Mouse (Mus musculus): ENCODE data around the gene Rars. TPM values are rescaled to one million over a fixed set of nuclear protein-coding genes. Genes with fewer than 3 reads are reported as not detected.
A peak's percentile ranks its signal among the peaks of the same experiment; 100 is the strongest.
"Not testable (repeated sequence)": the region's sequence is repeated elsewhere in the genome, so short reads cannot be mapped to it uniquely, and the experiment has no call there.

Gene Rars
- polyA plus RNA-seq, 1 experiment from 2014 or later, result 106 TPM

DNA sequence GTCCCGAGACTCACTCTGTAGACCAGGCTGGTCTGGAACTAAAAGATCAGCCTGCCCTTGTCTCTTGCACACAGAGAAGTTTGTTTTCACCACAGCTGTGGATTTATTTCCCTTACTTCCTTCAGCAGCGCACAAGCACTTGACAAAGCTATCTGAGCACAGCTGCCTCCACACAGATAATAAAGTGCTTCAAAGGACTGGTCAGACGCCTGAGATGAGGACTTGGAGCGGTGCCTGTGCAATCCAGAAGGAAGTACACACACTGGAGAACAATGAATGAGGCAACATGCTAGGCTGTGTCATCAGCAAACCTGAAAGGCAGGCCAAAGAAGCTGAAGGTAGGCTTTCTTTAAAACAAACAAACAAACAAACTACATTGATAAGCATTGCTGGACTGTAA, 2.2 kb downstream of the Rars start:
- DNase-seq (ENCODE audit: low spot score), result peak; percentile 74
- 43% methylated on average over 4 of the region's 4 CpGs for WGBS
- no peaks in the 10 kb centered on the region for H3K9me3 ChIP-seq
- peaks cover 51% of the 10 kb centered on the region for H3K36me3 ChIP-seq
- no peak overlapping the region for H3K4me3 ChIP-seq
- H3K27me3 ChIP-seq (ENCODE audit: insufficient read depth, poor library complexity, severe bottlenecking), result no peaks in the 10 kb centered on the region
- no peak overlapping the region for H3K27ac ChIP-seq
- peaks cover 18% of the 10 kb centered on the region for H3K4me1 ChIP-seq

DNA sequence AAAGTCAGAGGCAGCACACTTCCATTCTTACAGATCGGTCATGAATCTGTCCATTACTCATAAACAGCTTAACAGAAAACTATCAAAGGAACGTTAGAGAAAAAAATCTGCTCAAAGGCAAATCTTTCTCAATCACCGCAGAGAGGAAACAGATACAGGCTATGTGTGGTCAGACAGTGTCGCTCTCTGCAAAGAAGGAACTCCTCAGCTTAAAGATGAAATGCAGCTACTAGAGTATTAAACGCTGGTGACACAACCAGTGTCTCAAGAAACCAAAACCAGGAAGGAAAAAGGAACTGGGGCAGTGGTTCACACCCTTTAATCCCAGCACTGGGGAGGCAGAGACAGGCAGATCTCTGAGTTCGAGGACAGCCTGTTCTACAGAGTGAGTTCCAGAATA, 6.6 kb downstream of the Rars start:
- whole genome bisulfite sequencing, result 93% methylated on average over 6 of the region's 6 CpGs
- Histone ChIP-seq H3K27me3 (ENCODE audit: insufficient read depth, poor library complexity, severe bottlenecking) (no peaks in the 10 kb centered on the region), H3K36me3 (peaks cover 92% of the 10 kb centered on the region), H3K27ac (no peak overlapping the region), H3K4me1 (peaks cover 8% of the 10 kb centered on the region; the same call in 1 of the 2 replicates), H3K9me3 (no peaks in the 10 kb centered on the region), H3K4me3 (no peak overlapping the region)
- DNase-seq (ENCODE audit: low spot score), result no peak

GRCm38 (mm10) chr11:35816316-35816715, 18.0 kb downstream of the Rars start:
- Histone ChIP-seq H3K9me3 (no peaks in the 10 kb centered on the region), H3K27ac (no peak overlapping the region), H3K4me3 (no peak overlapping the region), H3K36me3 (peaks cover 97% of the 10 kb centered on the region), H3K4me1 (no peaks in the 10 kb centered on the region), H3K27me3 (ENCODE audit: insufficient read depth, poor library complexity, severe bottlenecking) (no peaks in the 10 kb centered on the region)
- 86% methylated on average over 12 of the region's 12 CpGs for WGBS
- DNase-seq (ENCODE audit: low spot score), result no peak

DNA sequence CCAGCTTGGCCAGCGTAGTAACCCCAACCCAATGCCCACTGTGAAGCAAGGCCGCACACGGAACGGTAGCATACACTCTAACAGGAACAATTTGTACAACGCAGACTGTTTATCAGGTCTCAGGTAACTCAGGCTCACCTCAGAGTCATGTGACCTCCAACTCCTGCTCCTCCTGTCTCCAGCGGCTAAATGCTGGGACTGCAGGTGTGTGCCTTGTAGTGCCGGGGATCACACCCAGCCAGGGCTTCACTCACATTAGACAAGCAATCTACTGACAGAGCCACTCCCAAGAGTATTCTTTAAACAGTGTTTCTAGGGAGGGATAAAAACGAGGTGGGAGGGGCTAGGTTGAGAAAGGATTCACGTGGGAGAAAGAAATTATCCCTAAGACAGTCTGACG, 22.8 kb downstream of the Rars start:
- Histone ChIP-seq H3K27me3 (ENCODE audit: insufficient read depth, poor library complexity, severe bottlenecking) (no peaks in the 10 kb centered on the region), H3K4me1 (no peaks in the 10 kb centered on the region), H3K4me3 (no peak overlapping the region), H3K36me3 (peaks cover 96% of the 10 kb centered on the region), H3K9me3 (no peaks in the 10 kb centered on the region), H3K27ac (no peak overlapping the region)
- peak; percentile 45 for DNase-seq (ENCODE audit: low spot score)
- WGBS, result 87% methylated on average over 10 of the region's 10 CpGs

GRCm38 (mm10) chr11:35801332-35801731, 33.0 kb downstream of the Rars start:
- no peak for DNase-seq (ENCODE audit: low spot score)
- WGBS, result 73% methylated on average over 5 of the region's 5 CpGs
- H3K27me3 ChIP-seq (ENCODE audit: insufficient read depth, poor library complexity, severe bottlenecking), result peaks cover 36% of the 10 kb centered on the region

GRCm38 (mm10) chr11:35798874-35799273, 35.4 kb downstream of the Rars start, which contains the start of gene Fbll1:
Gene Fbll1 (minus strand): TSS chr11:35798884.
- Histone ChIP-seq H3K9me3 (no peaks in the 10 kb centered on the region), H3K4me3 (peak within 1 kb of the TSS; percentile 58), H3K36me3 (no peaks in the 10 kb centered on the region), H3K4me1 (peaks cover 14% of the 10 kb centered on the region), H3K27ac (no peak within 1 kb of the TSS), H3K27me3 (ENCODE audit: insufficient read depth, poor library complexity, severe bottlenecking) (peaks cover 59% of the 10 kb centered on the region)
- peak; percentile 83 for DNase-seq (ENCODE audit: low spot score)
- WGBS, result 17% methylated on average over 11 of the region's 11 CpGs

More at GRCm38 (mm10) chr11:35801332-35801731, 33.0 kb downstream of the Rars start:
- Histone ChIP-seq H3K4me1 (peaks cover 14% of the 10 kb centered on the region), H3K36me3 (peaks cover under 1% of the 10 kb centered on the region; the same call in 1 of the 2 replicates), H3K4me3 (no peak overlapping the region), H3K27ac (no peak overlapping the region), H3K9me3 (no peaks in the 10 kb centered on the region)

DNA sequence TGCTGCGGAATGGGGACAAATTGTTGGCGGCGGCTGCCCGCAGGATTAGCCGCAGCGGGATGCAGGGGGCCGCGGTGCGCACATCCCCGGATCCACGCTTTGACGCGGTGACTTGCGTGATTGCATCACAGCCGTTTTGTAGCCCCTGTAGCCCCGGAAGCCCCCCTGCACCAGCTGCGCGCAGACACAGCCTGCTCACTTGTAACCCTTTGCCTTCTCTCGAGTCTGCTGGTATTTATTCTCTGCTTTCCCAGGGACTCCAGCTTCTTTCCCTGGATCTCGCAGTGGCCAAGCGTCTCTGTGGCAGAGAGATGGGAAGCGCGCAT, 35.8 kb downstream of the Rars start:
- 5% methylated on average over 23 of the region's 23 CpGs for WGBS
- Histone ChIP-seq H3K4me1 (peaks cover 14% of the 10 kb centered on the region), H3K9me3 (no peaks in the 10 kb centered on the region), H3K4me3 (peak overlapping the region; percentile 58), H3K27ac (no peak overlapping the region), H3K36me3 (no peaks in the 10 kb centered on the region), H3K27me3 (ENCODE audit: insufficient read depth, poor library complexity, severe bottlenecking) (peaks cover 63% of the 10 kb centered on the region)
- DNase-seq (ENCODE audit: low spot score), result no peak

GRCm38 (mm10) chr11:35797751-35798494, 36.4 kb downstream of the Rars start:
- no peak for DNase-seq (ENCODE audit: low spot score)
- Histone ChIP-seq H3K27ac (no peak overlapping the region), H3K4me1 (peaks cover 14% of the 10 kb centered on the region), H3K9me3 (no peaks in the 10 kb centered on the region), H3K4me3 (peak overlapping the region; percentile 58), H3K27me3 (ENCODE audit: insufficient read depth, poor library complexity, severe bottlenecking) (peaks cover 63% of the 10 kb centered on the region), H3K36me3 (no peaks in the 10 kb centered on the region)
- 4% methylated on average over 86 of the region's 86 CpGs for WGBS

- H3K4me3 ChIP-seq; DNase-seq (ENCODE audit: low spot score): not testable (repeated sequence)
- 81% methylated on average over 5 of the region's 5 CpGs for WGBS
Measured at GRCm38 (mm10) chr11:35792800-35793199, 41.5 kb downstream of the Rars start.

GRCm38 (mm10) chr11:35788443-35788842, 45.9 kb downstream of the Rars start:
- 77% methylated on average over 2 of the region's 2 CpGs for WGBS
- Histone ChIP-seq H3K36me3 (peaks cover 60% of the 10 kb centered on the region), H3K27me3 (ENCODE audit: insufficient read depth, poor library complexity, severe bottlenecking) (no peaks in the 10 kb centered on the region), H3K27ac (no peak overlapping the region), H3K9me3 (no peaks in the 10 kb centered on the region), H3K4me1 (no peaks in the 10 kb centered on the region), H3K4me3 (no peak overlapping the region)
- DNase-seq (ENCODE audit: low spot score), result no peak

More at GRCm38 (mm10) chr11:35792800-35793199, 41.5 kb downstream of the Rars start:
- not testable (repeated sequence) for H3K27ac ChIP-seq, H3K4me1 ChIP-seq, H3K9me3 ChIP-seq
- H3K36me3 ChIP-seq, result peaks cover 23% of the 10 kb centered on the region
- H3K27me3 ChIP-seq (ENCODE audit: insufficient read depth, poor library complexity, severe bottlenecking), result peaks cover 41% of the 10 kb centered on the region

- Histone ChIP-seq H3K27ac (no peak overlapping the region), H3K4me1 (no peaks in the 10 kb centered on the region), H3K36me3 (peaks cover 80% of the 10 kb centered on the region), H3K9me3 (no peaks in the 10 kb centered on the region), H3K27me3 (ENCODE audit: insufficient read depth, poor library complexity, severe bottlenecking) (no peaks in the 10 kb centered on the region), H3K4me3 (no peak overlapping the region)
- WGBS, result 92% methylated on average over 4 of the region's 4 CpGs
- no peak for DNase-seq (ENCODE audit: low spot score)
Measured at GRCm38 (mm10) chr11:35784537-35784936, 49.8 kb downstream of the Rars start.

DNA sequence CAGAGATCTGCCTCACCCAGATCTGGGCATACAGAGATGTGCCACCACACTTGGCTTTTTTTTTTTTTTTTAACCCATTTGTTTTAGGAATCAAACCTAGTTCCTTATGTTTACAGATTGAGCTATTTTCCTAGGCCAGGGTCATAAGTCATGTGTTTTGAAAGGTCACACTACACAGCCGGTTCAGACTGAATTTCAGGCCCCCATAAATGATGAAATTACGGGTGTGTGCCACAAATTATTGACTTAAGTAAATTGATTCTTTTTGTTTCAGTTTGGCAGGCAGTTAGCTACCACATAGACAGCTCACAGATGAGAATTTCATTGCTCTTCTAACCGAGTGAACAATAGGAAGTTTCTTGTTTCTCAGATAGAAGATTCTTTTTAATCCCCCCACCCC, 50.3 kb downstream of the Rars start:
- 92% methylated on average over 3 of the region's 3 CpGs for WGBS
- H3K36me3 ChIP-seq, result peaks cover 80% of the 10 kb centered on the region
- H3K4me3 ChIP-seq, result no peak overlapping the region

DNA sequence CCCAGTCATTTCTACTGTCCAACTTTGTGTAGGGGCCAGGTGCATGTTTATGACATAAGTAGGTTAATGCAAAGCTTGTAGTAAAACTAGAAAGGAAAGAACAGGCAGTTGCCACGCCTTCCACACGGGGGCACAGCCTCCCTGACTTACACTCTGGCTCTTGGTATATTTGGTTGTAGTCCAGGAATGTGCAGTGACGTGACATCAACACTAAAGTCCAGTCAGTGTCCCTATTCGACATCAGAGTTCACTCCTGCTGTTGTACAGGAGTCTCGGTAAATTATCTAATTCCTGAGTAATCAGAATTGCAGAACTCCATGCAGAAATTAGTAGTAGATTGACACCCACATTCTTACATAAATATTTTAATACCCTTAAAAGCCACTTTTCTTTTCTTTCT, 51.3 kb downstream of the Rars start:
- H3K36me3 ChIP-seq, result peaks cover 86% of the 10 kb centered on the region
- DNase-seq (ENCODE audit: low spot score), result no peak
- no peaks in the 10 kb centered on the region for H3K27me3 ChIP-seq (ENCODE audit: insufficient read depth, poor library complexity, severe bottlenecking)
- no peaks in the 10 kb centered on the region for H3K9me3 ChIP-seq
- 89% methylated on average over 5 of the region's 5 CpGs for WGBS
- H3K27ac ChIP-seq, result no peak overlapping the region
- no peaks in the 10 kb centered on the region for H3K4me1 ChIP-seq
- no peak overlapping the region for H3K4me3 ChIP-seq

More for the DNA sequence above, 50.3 kb downstream of the Rars start:
- no peak overlapping the region for H3K27ac ChIP-seq
- no peaks in the 10 kb centered on the region for H3K4me1 ChIP-seq
- DNase-seq (ENCODE audit: low spot score), result no peak
- no peaks in the 10 kb centered on the region for H3K9me3 ChIP-seq
- no peaks in the 10 kb centered on the region for H3K27me3 ChIP-seq (ENCODE audit: insufficient read depth, poor library complexity, severe bottlenecking)

DNA sequence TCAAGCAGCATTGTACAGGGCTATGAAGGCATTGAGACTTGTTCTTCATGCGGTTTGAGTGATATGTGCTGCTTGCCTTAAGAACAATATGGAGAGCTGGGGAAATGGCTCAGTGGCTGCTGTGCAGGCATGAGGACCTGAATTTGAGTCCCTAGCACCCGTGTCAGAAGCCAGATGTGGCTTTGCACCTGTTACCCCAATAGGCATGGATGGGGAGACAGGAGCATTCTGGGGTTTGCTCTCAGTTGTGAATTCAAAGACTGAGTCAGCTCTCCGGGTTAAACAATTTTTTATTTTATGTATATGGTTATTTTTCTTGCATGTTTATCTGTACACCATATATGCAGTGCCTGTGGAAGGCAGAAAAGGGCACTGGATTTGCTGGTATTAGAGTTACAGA, 51.9 kb downstream of the Rars start:
- WGBS, result 95% methylated on average over 3 of the region's 3 CpGs
- peaks cover 89% of the 10 kb centered on the region for H3K36me3 ChIP-seq

More for the DNA sequence above, 51.9 kb downstream of the Rars start:
- Histone ChIP-seq H3K4me3 (no peak overlapping the region), H3K9me3 (no peaks in the 10 kb centered on the region), H3K27me3 (ENCODE audit: insufficient read depth, poor library complexity, severe bottlenecking) (no peaks in the 10 kb centered on the region), H3K27ac (no peak overlapping the region), H3K4me1 (no peaks in the 10 kb centered on the region)
- DNase-seq (ENCODE audit: low spot score), result no peak
